Mouse (Mus musculus): Measurements from ENCODE around the gene Rfx1. TPM values are rescaled to one million over a fixed set of nuclear protein-coding genes. Genes with fewer than 3 reads are reported as not detected.

The Rfx1 gene
- polyA plus RNA-seq, 1 experiment = 12.6 TPM

GRCm38 (mm10) chr8:84103601-84104000 lies 37.0 kb downstream of the Rfx1 start:
- H3K4me3 ChIP-seq (ENCODE audit: insufficient read depth, low read length) = peak overlapping the region; percentile 79
- H3K4me1 ChIP-seq (ENCODE audit: control insufficient read depth, insufficient read depth, low read length) = peaks cover 3% of the 10 kb centered on the region; the same call in 1 of the 2 replicates
- H3K27ac ChIP-seq (ENCODE audit: insufficient read depth, low read length) = no peak overlapping the region
- TF ChIP-seq CTCF (IDR thresholded peaks at IDR 0.05; ENCODE audit: borderline replicate concordance, insufficient read depth, low read length) (no peak), POLR2A (IDR thresholded peaks at IDR 0.05; ENCODE audit: low read depth, low read length) (no peak)

- Histone ChIP-seq H3K4me1 (ENCODE audit: control insufficient read depth, insufficient read depth, low read length) (peaks cover 3% of the 10 kb centered on the region; the same call in 1 of the 2 replicates), H3K4me3 (ENCODE audit: insufficient read depth, low read length) (peak overlapping the region; percentile 79), H3K27ac (ENCODE audit: insufficient read depth, low read length) (no peak overlapping the region)
- TF ChIP-seq POLR2A (IDR thresholded peaks at IDR 0.05; ENCODE audit: low read depth, low read length) (peak; percentile 60), CTCF (IDR thresholded peaks at IDR 0.05; ENCODE audit: borderline replicate concordance, insufficient read depth, low read length) (0 out of 2 replicates have a peak, but pooled peaks have one; percentile 5)
These were observed 37.6 kb downstream of the Rfx1 start for GRCm38 (mm10) chr8:84104221-84104620.

- Histone ChIP-seq H3K4me1 (ENCODE audit: control insufficient read depth, insufficient read depth, low read length) (peaks cover 3% of the 10 kb centered on the region; the same call in 1 of the 2 replicates), H3K27ac (ENCODE audit: insufficient read depth, low read length) (no peak within 1 kb of the TSS), H3K4me3 (ENCODE audit: insufficient read depth, low read length) (peak within 1 kb of the TSS; percentile 79)
- TF ChIP-seq CTCF (IDR thresholded peaks at IDR 0.05; ENCODE audit: borderline replicate concordance, insufficient read depth, low read length) (no peak), POLR2A (IDR thresholded peaks at IDR 0.05; ENCODE audit: low read depth, low read length) (peak; percentile 91)
These were observed 38.3 kb downstream of the Rfx1 start, which contains the start of gene Dcaf15 for GRCm38 (mm10) chr8:84104697-84105609. Gene Dcaf15, minus strand, starts transcription at chr8:84104768.

GRCm38 (mm10) chr8:84105676-84106075 lies 39.0 kb downstream of the Rfx1 start:
- no peak overlapping the region for H3K27ac ChIP-seq (ENCODE audit: insufficient read depth, low read length)
- peaks cover 3% of the 10 kb centered on the region; the same call in 1 of the 2 replicates for H3K4me1 ChIP-seq (ENCODE audit: control insufficient read depth, insufficient read depth, low read length)
- TF ChIP-seq CTCF (IDR thresholded peaks at IDR 0.05; ENCODE audit: borderline replicate concordance, insufficient read depth, low read length) (no peak), POLR2A (IDR thresholded peaks at IDR 0.05; ENCODE audit: low read depth, low read length) (no peak)
- no peak overlapping the region for H3K4me3 ChIP-seq (ENCODE audit: insufficient read depth, low read length)

GRCm38 (mm10) chr8:84106216-84107040 lies 39.8 kb downstream of the Rfx1 start:
- Histone ChIP-seq H3K27ac (ENCODE audit: insufficient read depth, low read length) (no peak overlapping the region), H3K4me3 (ENCODE audit: insufficient read depth, low read length) (no peak overlapping the region), H3K4me1 (ENCODE audit: control insufficient read depth, insufficient read depth, low read length) (peaks cover 3% of the 10 kb centered on the region; the same call in 1 of the 2 replicates)
- TF ChIP-seq CTCF (IDR thresholded peaks at IDR 0.05; ENCODE audit: borderline replicate concordance, insufficient read depth, low read length) (no peak), POLR2A (IDR thresholded peaks at IDR 0.05; ENCODE audit: low read depth, low read length) (no peak)

GRCm38 (mm10) chr8:84115646-84116045 lies 49.0 kb downstream of the Rfx1 start:
- Histone ChIP-seq H3K27ac (ENCODE audit: insufficient read depth, low read length) (no peak overlapping the region), H3K4me1 (ENCODE audit: control insufficient read depth, insufficient read depth, low read length) (no peaks in the 10 kb centered on the region), H3K4me3 (ENCODE audit: insufficient read depth, low read length) (no peak overlapping the region)
- no peak for TF ChIP-seq CTCF (IDR thresholded peaks at IDR 0.05; ENCODE audit: borderline replicate concordance, insufficient read depth, low read length)
- TF ChIP-seq POLR2A (IDR thresholded peaks at IDR 0.05; ENCODE audit: low read depth, low read length) = no peak

GRCm38 (mm10) chr8:84122151-84122550 lies 55.5 kb downstream of the Rfx1 start:
- Histone ChIP-seq H3K27ac (ENCODE audit: insufficient read depth, low read length) (peak overlapping the region; percentile 88), H3K4me1 (ENCODE audit: control insufficient read depth, insufficient read depth, low read length) (peaks cover 10% of the 10 kb centered on the region), H3K4me3 (ENCODE audit: insufficient read depth, low read length) (no peak overlapping the region)
- TF ChIP-seq CTCF (IDR thresholded peaks at IDR 0.05; ENCODE audit: borderline replicate concordance, insufficient read depth, low read length) (no peak), POLR2A (IDR thresholded peaks at IDR 0.05; ENCODE audit: low read depth, low read length) (no peak)

- TF ChIP-seq CTCF (IDR thresholded peaks at IDR 0.05; ENCODE audit: borderline replicate concordance, insufficient read depth, low read length) (no peak), POLR2A (IDR thresholded peaks at IDR 0.05; ENCODE audit: low read depth, low read length) (peak; percentile 45; the same call in 1 of the 2 replicates)
- peak within 1 kb of the TSS; percentile 66 for H3K27ac ChIP-seq (ENCODE audit: insufficient read depth, low read length)
- no peak within 1 kb of the TSS for H3K4me3 ChIP-seq (ENCODE audit: insufficient read depth, low read length)
- peaks cover 10% of the 10 kb centered on the region for H3K4me1 ChIP-seq (ENCODE audit: control insufficient read depth, insufficient read depth, low read length)
These were observed 59.0 kb downstream of the Rfx1 start, which contains the start of gene Podnl1 for GRCm38 (mm10) chr8:84125656-84126055. Gene Podnl1, plus strand, starts transcription at chr8:84125989.

- Histone ChIP-seq H3K4me1 (ENCODE audit: control insufficient read depth, insufficient read depth, low read length) (peaks cover 10% of the 10 kb centered on the region), H3K4me3 (ENCODE audit: insufficient read depth, low read length) (no peak overlapping the region), H3K27ac (ENCODE audit: insufficient read depth, low read length) (no peak overlapping the region)
- TF ChIP-seq CTCF (IDR thresholded peaks at IDR 0.05; ENCODE audit: borderline replicate concordance, insufficient read depth, low read length) (no peak), POLR2A (IDR thresholded peaks at IDR 0.05; ENCODE audit: low read depth, low read length) (no peak)
These were observed 60.1 kb downstream of the Rfx1 start for GRCm38 (mm10) chr8:84126742-84127141.

Data from embryonic fibroblast, embryonic 13.5 days (primary cell).